Mouse (Mus musculus) erythroid progenitor cell, adult 5-6 weeks (primary cell): ENCODE results near the gene Pparg. TPM values are rescaled to one million over a fixed set of nuclear protein-coding genes. Genes with fewer than 3 reads are reported as not detected.
A peak's percentile ranks its signal among the peaks of the same experiment; 100 is the strongest.

Experiments used
- ATAC-seq: replicated peaks from 2 replicates; pipeline ENCODE4 v1.8.0; 2016; ENCODE audit warnings: moderate number of reproducible peaks, mild to moderate bottlenecking, moderate TSS enrichment, inconsistent platforms; ENCODE audit not compliant: poor library complexity, low FRiP score, severe bottlenecking
- total RNA-seq, 2 experiments: library from RNA; stranded (forward) in 1 of 2; stranded (reverse) in 1 of 2; fragments of 150-400 nt in 1 of 2; fragments of 186-747, 209-891 nt in 1 of 2; gene quantifications; 2 replicates each; pipeline versions ENCODE4 v1.2.3 to v1.2.4; 2015 to 2017; ENCODE audit warnings: low replicate concordance in 2 of 2

Pparg gene
- total RNA-seq, 2 experiments from 2014 or later = 5.0 to 46.5 TPM

- ATAC-seq = 0 out of 2 replicates have a peak, but pooled peaks have one; percentile 11
Observed at GRCm38 (mm10) chr6:115499540-115499939, 138.8 kb downstream of the Pparg start.

- no peak for ATAC-seq
Observed at GRCm38 (mm10) chr6:115500234-115500633, 139.5 kb downstream of the Pparg start.

GRCm38 (mm10) chr6:115501131-115501530 is 140.4 kb downstream of the Pparg start:
- no peak for ATAC-seq

GRCm38 (mm10) chr6:115503038-115503437 is 142.3 kb downstream of the Pparg start:
- ATAC-seq = no peak

GRCm38 (mm10) chr6:115503549-115504159 is 142.9 kb downstream of the Pparg start:
- ATAC-seq = no peak

GRCm38 (mm10) chr6:115504160-115504558 is 143.4 kb downstream of the Pparg start:
- no peak for ATAC-seq

GRCm38 (mm10) chr6:115504915-115505314 is 144.2 kb downstream of the Pparg start:
- no peak for ATAC-seq

GRCm38 (mm10) chr6:115506425-115506824 is 145.7 kb downstream of the Pparg start:
- ATAC-seq = no peak

- no peak for ATAC-seq
Observed at GRCm38 (mm10) chr6:115511447-115511846, 150.7 kb downstream of the Pparg start.

- no peak for ATAC-seq
Observed at GRCm38 (mm10) chr6:115513207-115513606, 152.5 kb downstream of the Pparg start.

GRCm38 (mm10) chr6:115517904-115518303 is 157.2 kb downstream of the Pparg start:
- ATAC-seq = no peak

GRCm38 (mm10) chr6:115518352-115518751 is 157.6 kb downstream of the Pparg start:
- no peak for ATAC-seq

- ATAC-seq = no peak
Observed at GRCm38 (mm10) chr6:115519275-115519699, 158.5 kb downstream of the Pparg start.

GRCm38 (mm10) chr6:115521923-115522322 is 161.2 kb downstream of the Pparg start:
- ATAC-seq = no peak

GRCm38 (mm10) chr6:115522691-115523146 is 162.0 kb downstream of the Pparg start:
- ATAC-seq = no peak

- ATAC-seq = no peak
Observed at GRCm38 (mm10) chr6:115523201-115523600, 162.4 kb downstream of the Pparg start.

GRCm38 (mm10) chr6:115524449-115524990 is 163.8 kb downstream of the Pparg start:
- no peak for ATAC-seq

- ATAC-seq = no peak
Observed at GRCm38 (mm10) chr6:115527418-115527817, 166.7 kb downstream of the Pparg start.

- no peak for ATAC-seq
Observed at GRCm38 (mm10) chr6:115528372-115528771, 167.6 kb downstream of the Pparg start.

GRCm38 (mm10) chr6:115534617-115535016 is 173.9 kb downstream of the Pparg start:
- no peak for ATAC-seq

GRCm38 (mm10) chr6:115536169-115536568 is 175.4 kb downstream of the Pparg start:
- ATAC-seq = no peak
